Mouse (Mus musculus): ENCODE data around the gene Spint1. TPM values are rescaled to one million over a fixed set of nuclear protein-coding genes. Genes with fewer than 3 reads are reported as not detected.

Spint1 gene
- polyA plus RNA-seq, 1 experiment from 2014 or later = 2.1 TPM

GRCm38 (mm10) chr2:119208344-119209175, 28.6 kb upstream of the Spint1 start, which contains the start of the genes Zfyve19 and Dnajc17:
Gene Zfyve19, plus strand, starts transcription at chr2:119208617.
Gene Dnajc17, minus strand, starts transcription at chr2:119208795.
- peak within 1 kb of the TSS; percentile 74 for H3K4me3 ChIP-seq (replicated peaks)
- peak within 1 kb of the TSS; percentile 87 for H3K27ac ChIP-seq
- ATAC-seq (ENCODE audit: low FRiP score) = peak; percentile 97
- H3K36me3 ChIP-seq (replicated peaks) = peaks cover 27% of the 10 kb centered on the region
- H3K9ac ChIP-seq = peak within 1 kb of the TSS; percentile 79
- no peaks in the 10 kb centered on the region for H3K27me3 ChIP-seq
- peaks cover 20% of the 10 kb centered on the region for H3K4me1 ChIP-seq
- WGBS = under 1% methylated on average over 51 of the region's 51 CpGs
- H3K9me3 ChIP-seq = no peaks in the 10 kb centered on the region
- H3K4me2 ChIP-seq = peak within 1 kb of the TSS; percentile 70

GRCm38 (mm10) chr2:119209176-119209507, 28.0 kb upstream of the Spint1 start:
- WGBS = 2% methylated on average over 13 of the region's 13 CpGs
- peak; percentile 5 for ATAC-seq (ENCODE audit: low FRiP score)
- Histone ChIP-seq H3K4me3 (replicated peaks) (peak overlapping the region; percentile 74), H3K9me3 (no peaks in the 10 kb centered on the region), H3K36me3 (replicated peaks) (peaks cover 30% of the 10 kb centered on the region), H3K4me2 (peak overlapping the region; percentile 70), H3K4me1 (peaks cover 17% of the 10 kb centered on the region), H3K9ac (peak overlapping the region; percentile 79), H3K27me3 (no peaks in the 10 kb centered on the region), H3K27ac (peak overlapping the region; percentile 87; the same call in 1 of the 2 replicates)

- no peak within 1 kb of the TSS for H3K4me3 ChIP-seq (replicated peaks)
- H3K4me2 ChIP-seq = no peak within 1 kb of the TSS
- H3K9ac ChIP-seq = no peak within 1 kb of the TSS
- no peaks in the 10 kb centered on the region for H3K4me1 ChIP-seq
- WGBS = 71% methylated on average over 6 of the region's 6 CpGs
- no peak for ATAC-seq (ENCODE audit: low FRiP score)
- no peaks in the 10 kb centered on the region for H3K36me3 ChIP-seq (replicated peaks)
- no peaks in the 10 kb centered on the region for H3K9me3 ChIP-seq
- no peak within 1 kb of the TSS for H3K27ac ChIP-seq
- H3K27me3 ChIP-seq = peaks cover 27% of the 10 kb centered on the region
These were observed 7.1 kb upstream of the Spint1 start, which contains the start of gene Ppp1r14d for GRCm38 (mm10) chr2:119229775-119230704. Gene Ppp1r14d, minus strand, starts transcription at chr2:119229906.

- 5% methylated on average over 25 of the region's 25 CpGs for WGBS
- peak overlapping the region; percentile 40; the same call in 1 of the 2 replicates for H3K9ac ChIP-seq
- no peak overlapping the region for H3K27ac ChIP-seq
- peak overlapping the region; percentile 44 for H3K4me3 ChIP-seq (replicated peaks)
- ATAC-seq (ENCODE audit: low FRiP score) = no peak
- peak overlapping the region; percentile 62 for H3K4me2 ChIP-seq
- peaks cover 14% of the 10 kb centered on the region for H3K4me1 ChIP-seq
- no peaks in the 10 kb centered on the region for H3K36me3 ChIP-seq (replicated peaks)
- H3K27me3 ChIP-seq = peaks cover 73% of the 10 kb centered on the region
- no peaks in the 10 kb centered on the region for H3K9me3 ChIP-seq
These were observed 416 bp upstream of the Spint1 start for GRCm38 (mm10) chr2:119236682-119237209.

- H3K36me3 ChIP-seq (replicated peaks) = no peaks in the 10 kb centered on the region
- peak overlapping the region; percentile 62 for H3K4me2 ChIP-seq
- 2% methylated on average over 31 of the region's 31 CpGs for WGBS
- no peak overlapping the region for H3K9ac ChIP-seq
- H3K27ac ChIP-seq = no peak overlapping the region
- H3K27me3 ChIP-seq = peaks cover 76% of the 10 kb centered on the region
- peaks cover 14% of the 10 kb centered on the region for H3K4me1 ChIP-seq
- H3K4me3 ChIP-seq (replicated peaks) = peak overlapping the region; percentile 44
- no peaks in the 10 kb centered on the region for H3K9me3 ChIP-seq
- ATAC-seq (ENCODE audit: low FRiP score) = no peak
These were observed 684 bp downstream of the Spint1 start for GRCm38 (mm10) chr2:119237871-119238220.

GRCm38 (mm10) chr2:119238671-119239070, 1.5 kb downstream of the Spint1 start:
- Histone ChIP-seq H3K4me1 (peaks cover 14% of the 10 kb centered on the region), H3K9ac (no peak overlapping the region), H3K9me3 (no peaks in the 10 kb centered on the region), H3K27ac (no peak overlapping the region), H3K4me3 (replicated peaks) (no peak overlapping the region), H3K4me2 (no peak overlapping the region), H3K27me3 (peaks cover 72% of the 10 kb centered on the region), H3K36me3 (replicated peaks) (no peaks in the 10 kb centered on the region)
- WGBS = 75% methylated on average over 2 of the region's 2 CpGs
- no peak for ATAC-seq (ENCODE audit: low FRiP score)

GRCm38 (mm10) chr2:119240075-119240818, 3.1 kb downstream of the Spint1 start:
- Histone ChIP-seq H3K9ac (no peak overlapping the region), H3K27me3 (peaks cover 57% of the 10 kb centered on the region), H3K4me2 (no peak overlapping the region), H3K27ac (no peak overlapping the region), H3K4me3 (replicated peaks) (no peak overlapping the region), H3K4me1 (peaks cover 14% of the 10 kb centered on the region), H3K36me3 (replicated peaks) (no peaks in the 10 kb centered on the region), H3K9me3 (no peaks in the 10 kb centered on the region)
- ATAC-seq (ENCODE audit: low FRiP score) = no peak
- WGBS = 57% methylated on average over 4 of the region's 4 CpGs

GRCm38 (mm10) chr2:119240819-119241186, 3.6 kb downstream of the Spint1 start:
- ATAC-seq (ENCODE audit: low FRiP score) = no peak

GRCm38 (mm10) chr2:119242548-119242947, 5.4 kb downstream of the Spint1 start:
- WGBS = 87% methylated on average over 9 of the region's 9 CpGs
- no peaks in the 10 kb centered on the region for H3K36me3 ChIP-seq (replicated peaks)
- H3K9me3 ChIP-seq = no peaks in the 10 kb centered on the region
- peaks cover 6% of the 10 kb centered on the region for H3K4me1 ChIP-seq
- H3K4me3 ChIP-seq (replicated peaks) = no peak overlapping the region
- H3K9ac ChIP-seq = no peak overlapping the region
- no peak for ATAC-seq (ENCODE audit: low FRiP score)
- no peak overlapping the region for H3K27ac ChIP-seq
- H3K4me2 ChIP-seq = no peak overlapping the region
- peaks cover 34% of the 10 kb centered on the region for H3K27me3 ChIP-seq

More at GRCm38 (mm10) chr2:119240819-119241186, 3.6 kb downstream of the Spint1 start:
- Histone ChIP-seq H3K27ac (no peak overlapping the region), H3K9ac (no peak overlapping the region), H3K4me2 (no peak overlapping the region), H3K9me3 (no peaks in the 10 kb centered on the region), H3K36me3 (replicated peaks) (no peaks in the 10 kb centered on the region), H3K4me1 (peaks cover 14% of the 10 kb centered on the region), H3K27me3 (peaks cover 52% of the 10 kb centered on the region), H3K4me3 (replicated peaks) (no peak overlapping the region)
- 89% methylated on average over 4 of the region's 4 CpGs for WGBS

- WGBS = 86% methylated on average over 7 of the region's 7 CpGs
- ATAC-seq (ENCODE audit: low FRiP score) = no peak
These were observed 8.1 kb downstream of the Spint1 start for GRCm38 (mm10) chr2:119245246-119245645.

GRCm38 (mm10) chr2:119247904-119248303, 10.7 kb downstream of the Spint1 start:
- H3K27ac ChIP-seq = no peak overlapping the region
- H3K36me3 ChIP-seq (replicated peaks) = no peaks in the 10 kb centered on the region
- H3K9ac ChIP-seq = no peak overlapping the region
- WGBS = 81% methylated on average over 9 of the region's 9 CpGs
- H3K4me1 ChIP-seq = peaks cover 4% of the 10 kb centered on the region; the same call in 1 of the 2 replicates
- H3K4me3 ChIP-seq (replicated peaks) = no peak overlapping the region
- H3K4me2 ChIP-seq = no peak overlapping the region
- H3K27me3 ChIP-seq = peaks cover 19% of the 10 kb centered on the region
- H3K9me3 ChIP-seq = no peaks in the 10 kb centered on the region
- ATAC-seq (ENCODE audit: low FRiP score) = no peak

More at GRCm38 (mm10) chr2:119245246-119245645, 8.1 kb downstream of the Spint1 start:
- Histone ChIP-seq H3K4me2 (no peak overlapping the region), H3K4me3 (replicated peaks) (no peak overlapping the region), H3K27ac (no peak overlapping the region), H3K9ac (no peak overlapping the region), H3K27me3 (peaks cover 23% of the 10 kb centered on the region), H3K4me1 (no peaks in the 10 kb centered on the region), H3K9me3 (no peaks in the 10 kb centered on the region), H3K36me3 (replicated peaks) (no peaks in the 10 kb centered on the region)

All from forebrain, embryonic 12.5 days (tissue).